Mouse (Mus musculus) embryonic facial prominence, embryonic 14.5 days (tissue): ENCODE data around the gene 1600014C10Rik. TPM values are rescaled to one million over a fixed set of nuclear protein-coding genes. Genes with fewer than 3 reads are reported as not detected.

Experiments
- polyA plus RNA-seq: library from polyadenylated mRNA; unstranded; fragments of >200 nt; fragmentation: Nextera tagmentation; extraction: Ambion mirVana; gene quantifications from 2 replicates; pipeline ENCODE4 v1.2.1, GENCODE M21; 2014

Gene 1600014C10Rik
- polyA plus RNA-seq, 1 experiment from 2014 or later = 15.6 TPM

Other genes with a start within 250 kb of the 1600014C10Rik start
- 42.0 and 42.1 TPM in 2 replicates for gene Uri1, start 159.7 kb upstream of the 1600014C10Rik start, polyA plus RNA-seq
- 73.7 and 82.9 TPM in 2 replicates for gene Ccne1, start 75.7 kb upstream of the 1600014C10Rik start, polyA plus RNA-seq
- gene Plekhf1, start 44.8 kb downstream of the 1600014C10Rik start, polyA plus RNA-seq = 4.5 and 5.1 TPM in 2 replicates
- gene Pop4, start 88.2 kb downstream of the 1600014C10Rik start, polyA plus RNA-seq = 56.8 and 62.0 TPM in 2 replicates